Mouse (Mus musculus) intestine, embryonic 14.5 days (tissue): ENCODE measurements around the gene Tmc7. TPM values are rescaled to one million over a fixed set of nuclear protein-coding genes. Genes with fewer than 3 reads are reported as not detected.

ENCODE experiments used
- ATAC-seq: fragments of 200-750 bp; cut with Nextera tagmentation; replicated peaks from 2 replicates; pipeline ENCODE4 v1.8.0; 2017; ENCODE audit warnings: low read depth, moderate number of reproducible peaks, moderate TSS enrichment, moderate library complexity; ENCODE audit not compliant: low FRiP score, low TSS enrichment
- DNase-seq: peaks from one replicate; pipeline ENCODE4 v3.0.0-alpha.2; 2018; ENCODE audit warnings: low spot score
- H3K27ac ChIP-seq: fragments of 300-500 bp; sonication (generic); 2 replicates; pipeline ENCODE4 v1.5.1; 2014; ENCODE audit warnings: low read depth, mild to moderate bottlenecking, control low read depth
- H3K27me3 ChIP-seq: fragments of 300-500 bp; sonication (generic); replicated peaks from 2 replicates; pipeline ENCODE4 v1.6.1; 2014; ENCODE audit warnings: low read length, control low read depth; ENCODE audit not compliant: control insufficient read depth, insufficient read depth
- H3K36me3 ChIP-seq: fragments of 300-500 bp; sonication (generic); 2 replicates; pipeline ENCODE4 v1.6.1; 2014; ENCODE audit warnings: low read length, control low read depth; ENCODE audit not compliant: control insufficient read depth, insufficient read depth
- H3K4me1 ChIP-seq: fragments of 300-500 bp; sonication (generic); replicated peaks from 2 replicates; pipeline ENCODE4 v1.6.1; 2014; ENCODE audit warnings: low read length, control low read depth, mixed read lengths; ENCODE audit not compliant: control insufficient read depth, insufficient read depth
- H3K4me2 ChIP-seq: fragments of 300-500 bp; sonication (generic); 2 replicates; pipeline ENCODE4 v1.6.1; 2014; ENCODE audit warnings: low read length
- H3K4me3 ChIP-seq: fragments of 300-500 bp; sonication (generic); 2 replicates; pipeline ENCODE4 v1.5.1; 2014; ENCODE audit warnings: low read depth, low read length, control low read depth, mixed read lengths
- H3K9ac ChIP-seq: fragments of 300-500 bp; sonication (generic); 2 replicates; pipeline ENCODE4 v1.6.1; 2014; ENCODE audit warnings: mild to moderate bottlenecking, low read length
- H3K9me3 ChIP-seq: fragments of 300-500 bp; sonication (generic); 2 replicates; pipeline ENCODE4 v1.6.1; 2016; ENCODE audit warnings: low read length, control low read depth; ENCODE audit not compliant: control insufficient read depth
- WGBS: fragments of 180-500 bp; shearing (Covaris S2); extraction: QIAGEN DNeasy Blood & Tissue Kit; methylation state at CpG from one replicate; pipeline ENCODE4 v1.1.7; 2014; 5-methylcytosine and 5-hydroxymethylcytosine counted together
- polyA plus RNA-seq: library from polyadenylated mRNA; unstranded; fragments of >200 nt; fragmentation: Nextera tagmentation; extraction: Ambion mirVana; gene quantifications from 2 replicates; pipeline ENCODE4 v1.2.1, GENCODE M21; 2014

Gene Tmc7
- polyA plus RNA-seq, 1 experiment from 2014 or later: 3.7 TPM

GRCm38 (mm10) chr7:118534326-118534725, 50.2 kb downstream of the Tmc7 start:
- ATAC-seq (no peak), DNase-seq (no peak)
- Histone ChIP-seq H3K9ac (no peak overlapping the region), H3K4me1 (peaks cover 5% of the 10 kb centered on the region; the same call in 1 of the 2 replicates), H3K36me3 (0 out of 2 replicates have a peak, but pooled peaks cover 1% of the 10 kb centered on the region), H3K4me2 (no peak overlapping the region), H3K27ac (no peak overlapping the region), H3K27me3 (no peaks in the 10 kb centered on the region), H3K4me3 (no peak overlapping the region), H3K9me3 (no peaks in the 10 kb centered on the region)
- 71% methylated on average over 3 of the region's 3 CpGs for WGBS

DNA sequence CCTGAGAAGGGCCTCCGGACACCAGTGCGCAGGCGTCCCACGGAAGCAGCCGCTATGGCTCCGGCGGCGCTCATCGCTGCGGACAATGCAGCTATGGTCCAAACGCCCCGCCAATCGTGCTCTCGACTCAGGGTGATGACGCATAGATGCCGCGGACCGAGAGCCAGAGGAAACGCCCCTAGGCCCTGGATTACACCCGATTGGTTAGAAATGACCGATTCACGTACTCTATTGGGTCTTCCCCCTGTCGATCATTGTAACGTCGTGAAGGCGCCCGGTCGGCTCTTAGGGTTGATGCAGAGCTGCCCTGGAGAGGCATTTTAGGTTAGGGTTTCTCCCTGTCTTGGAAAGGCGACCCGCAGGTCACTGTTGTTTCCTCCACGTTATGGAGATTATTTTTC, 51.4 kb downstream of the Tmc7 start, which contains the start of gene Coq7:
Coq7 (minus strand) TSS at position 179 of the 401 bp plus-strand sequence.
- Histone ChIP-seq H3K4me2 (peak within 1 kb of the TSS; percentile 85), H3K4me1 (peaks cover 5% of the 10 kb centered on the region; the same call in 1 of the 2 replicates), H3K36me3 (0 out of 2 replicates have a peak, but pooled peaks cover 3% of the 10 kb centered on the region), H3K27me3 (no peaks in the 10 kb centered on the region), H3K9me3 (no peaks in the 10 kb centered on the region), H3K27ac (peak within 1 kb of the TSS; percentile 95), H3K9ac (peak within 1 kb of the TSS; percentile 83), H3K4me3 (peak within 1 kb of the TSS; percentile 83)
- DNase-seq (peak; percentile 100), ATAC-seq (peak; percentile 100)
- under 1% methylated on average over 31 of the region's 31 CpGs for WGBS

GRCm38 (mm10) chr7:118532519-118533177, 51.9 kb downstream of the Tmc7 start:
- H3K4me3 ChIP-seq: peak overlapping the region; percentile 83
- peak overlapping the region; percentile 95 for H3K27ac ChIP-seq
- peak overlapping the region; percentile 65 for H3K4me2 ChIP-seq
- H3K9me3 ChIP-seq: no peaks in the 10 kb centered on the region
- 0 out of 2 replicates have a peak, but pooled peaks cover 3% of the 10 kb centered on the region for H3K36me3 ChIP-seq
- peak overlapping the region; percentile 83 for H3K9ac ChIP-seq
- DNase-seq (no peak), ATAC-seq (peak; percentile 95)
- H3K4me1 ChIP-seq: peaks cover 5% of the 10 kb centered on the region; the same call in 1 of the 2 replicates
- 1% methylated on average over 36 of the region's 36 CpGs for WGBS
- no peaks in the 10 kb centered on the region for H3K27me3 ChIP-seq

DNA sequence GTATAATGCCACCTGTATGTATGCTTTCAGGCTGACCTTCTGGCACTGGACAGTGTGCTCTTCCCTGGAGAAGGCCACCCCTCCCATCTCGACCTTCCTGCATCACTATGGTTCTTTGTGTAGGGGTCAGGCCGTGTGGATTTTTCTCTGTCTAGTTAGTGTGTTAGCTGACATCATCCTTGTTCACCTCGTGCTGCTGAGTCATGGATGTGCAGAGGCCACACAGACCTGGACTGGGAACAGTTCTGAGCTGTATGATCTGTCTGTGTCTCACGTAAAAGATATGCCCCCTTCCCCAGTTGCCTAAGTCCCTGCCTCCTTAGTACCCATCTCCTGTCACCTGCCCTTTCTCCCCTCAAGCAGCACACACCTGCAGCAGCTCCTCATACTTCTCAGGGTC, 57.6 kb downstream of the Tmc7 start:
- no peak for ATAC-seq
- peaks cover 29% of the 10 kb centered on the region for H3K36me3 ChIP-seq

DNA sequence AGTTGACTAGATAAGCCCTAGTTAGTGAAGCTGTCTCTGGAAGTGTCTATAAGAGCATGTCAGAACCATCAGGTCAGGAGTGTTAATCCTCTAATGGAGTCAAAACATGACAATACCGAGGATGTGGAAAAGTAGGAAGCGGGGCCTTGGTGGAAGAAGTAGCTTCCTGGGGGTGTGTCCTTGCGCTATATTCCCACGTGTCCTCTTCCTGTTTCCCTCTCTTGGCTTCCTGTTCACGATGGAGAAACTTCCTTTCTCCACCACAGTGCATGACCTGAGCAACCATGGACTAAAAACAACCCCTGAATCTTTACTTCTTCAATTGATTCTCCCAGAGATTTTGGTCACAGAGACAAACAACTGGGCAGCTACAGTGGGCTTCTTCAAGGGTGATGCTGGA, 62.5 kb downstream of the Tmc7 start:
- WGBS: 79% methylated on average over 5 of the region's 5 CpGs
- no peak overlapping the region for H3K9ac ChIP-seq
- no peak overlapping the region for H3K27ac ChIP-seq
- H3K36me3 ChIP-seq: peaks cover 22% of the 10 kb centered on the region
- H3K9me3 ChIP-seq: no peaks in the 10 kb centered on the region
- no peaks in the 10 kb centered on the region for H3K27me3 ChIP-seq
- 0 out of 2 replicates have a peak, but pooled peaks cover 8% of the 10 kb centered on the region for H3K4me1 ChIP-seq
- DNase-seq (no peak), ATAC-seq (no peak)
- H3K4me2 ChIP-seq: no peak overlapping the region
- H3K4me3 ChIP-seq: no peak overlapping the region

More for the DNA sequence above, 57.6 kb downstream of the Tmc7 start:
- WGBS: 78% methylated on average over 4 of the region's 4 CpGs
- Histone ChIP-seq H3K4me1 (peaks cover 2% of the 10 kb centered on the region; the same call in 1 of the 2 replicates), H3K4me3 (no peak overlapping the region), H3K27ac (no peak overlapping the region), H3K9ac (no peak overlapping the region), H3K4me2 (no peak overlapping the region), H3K27me3 (no peaks in the 10 kb centered on the region), H3K9me3 (no peaks in the 10 kb centered on the region)
- DNase-seq: no peak

DNA sequence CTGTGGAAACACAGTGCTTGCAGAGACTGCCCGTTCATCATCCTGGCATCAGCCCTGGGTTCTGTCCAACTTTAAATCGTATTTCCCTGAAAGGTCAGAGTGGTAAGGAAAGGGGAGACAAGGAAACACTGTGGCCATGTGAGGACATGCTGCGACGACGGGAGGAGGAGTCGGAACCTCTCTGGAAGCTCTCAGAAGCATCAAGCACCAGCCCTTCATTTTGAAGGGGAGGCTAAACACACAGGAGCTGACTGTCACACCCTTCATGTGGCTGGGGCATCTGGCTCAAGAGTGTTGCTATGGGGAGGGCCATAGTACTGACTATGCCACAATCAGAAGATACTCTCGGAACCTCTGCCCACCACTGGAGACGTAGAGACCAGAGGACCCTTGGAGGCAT, 64.9 kb downstream of the Tmc7 start:
- Histone ChIP-seq H3K36me3 (no peaks in the 10 kb centered on the region), H3K4me3 (no peak overlapping the region), H3K27me3 (no peaks in the 10 kb centered on the region), H3K9ac (no peak overlapping the region), H3K27ac (no peak overlapping the region), H3K9me3 (no peaks in the 10 kb centered on the region), H3K4me1 (0 out of 2 replicates have a peak, but pooled peaks cover 8% of the 10 kb centered on the region), H3K4me2 (no peak overlapping the region)
- 60% methylated on average over 8 of the region's 8 CpGs for WGBS
- DNase-seq (no peak), ATAC-seq (no peak)

GRCm38 (mm10) chr7:118518687-118519086, 65.8 kb downstream of the Tmc7 start:
- H3K9ac ChIP-seq: no peak overlapping the region
- H3K4me1 ChIP-seq: 0 out of 2 replicates have a peak, but pooled peaks cover 8% of the 10 kb centered on the region
- 3% methylated on average over 18 of the region's 18 CpGs for WGBS

DNA sequence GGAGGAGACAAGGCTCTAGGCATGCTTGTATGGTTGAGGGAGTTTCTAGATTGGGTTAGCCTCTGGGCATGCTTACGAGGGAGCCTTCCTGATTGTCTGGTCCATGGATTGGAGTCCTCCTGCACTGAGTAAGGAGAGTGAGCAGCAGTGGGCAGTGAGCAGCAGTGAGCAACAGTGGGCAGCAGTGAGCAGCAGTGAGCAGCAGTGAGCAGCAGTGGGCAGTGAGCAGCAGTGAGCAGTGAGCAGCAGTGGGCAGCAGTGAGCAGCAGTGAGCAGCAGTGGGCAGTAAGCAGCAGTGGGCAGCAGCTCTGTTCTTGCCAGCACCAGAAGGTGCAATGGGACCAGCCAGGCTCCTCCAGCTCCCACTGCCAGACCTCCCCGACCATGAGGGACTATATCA, 66.7 kb downstream of the Tmc7 start:
- H3K9me3 ChIP-seq: no peaks in the 10 kb centered on the region
- no peaks in the 10 kb centered on the region for H3K36me3 ChIP-seq
- DNase-seq: no peak
- no peak overlapping the region for H3K4me2 ChIP-seq
- 57% methylated on average over 2 of the region's 2 CpGs for WGBS
- H3K9ac ChIP-seq: no peak overlapping the region
- no peak for ATAC-seq
- 0 out of 2 replicates have a peak, but pooled peaks cover 8% of the 10 kb centered on the region for H3K4me1 ChIP-seq
- H3K27ac ChIP-seq: no peak overlapping the region
- H3K27me3 ChIP-seq: no peaks in the 10 kb centered on the region
- no peak overlapping the region for H3K4me3 ChIP-seq

More at GRCm38 (mm10) chr7:118518687-118519086, 65.8 kb downstream of the Tmc7 start:
- Histone ChIP-seq H3K27me3 (no peaks in the 10 kb centered on the region), H3K4me2 (no peak overlapping the region), H3K4me3 (no peak overlapping the region), H3K27ac (no peak overlapping the region), H3K36me3 (no peaks in the 10 kb centered on the region), H3K9me3 (no peaks in the 10 kb centered on the region)
- peak; percentile 86 for ATAC-seq
- DNase-seq: peak; percentile 88

DNA sequence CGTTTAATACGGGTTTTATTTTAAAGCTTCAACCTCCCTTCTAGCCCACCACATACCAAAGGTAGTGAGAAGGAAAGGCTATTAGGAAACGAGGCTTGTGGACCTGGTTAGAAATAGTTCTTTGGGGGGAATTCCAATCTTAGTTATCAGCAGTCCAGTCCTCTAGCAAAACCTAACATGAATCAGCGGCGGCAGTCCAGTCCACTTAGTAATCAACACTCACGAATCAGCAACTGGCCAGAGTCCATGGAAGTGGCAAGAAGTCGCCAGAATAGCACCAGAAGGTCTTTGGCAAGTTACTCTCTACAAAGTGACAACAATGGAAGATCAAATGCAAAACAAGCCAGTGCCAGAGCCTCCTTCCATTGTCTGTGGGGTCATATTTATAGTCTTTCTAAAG, 76.0 kb downstream of the Tmc7 start:
- no peaks in the 10 kb centered on the region for H3K27me3 ChIP-seq
- no peak overlapping the region for H3K27ac ChIP-seq
- H3K9me3 ChIP-seq: no peaks in the 10 kb centered on the region
- H3K4me3 ChIP-seq: no peak overlapping the region
- H3K4me2 ChIP-seq: no peak overlapping the region
- no peaks in the 10 kb centered on the region for H3K4me1 ChIP-seq
- no peak overlapping the region for H3K9ac ChIP-seq
- DNase-seq (no peak), ATAC-seq (no peak)
- 71% methylated on average over 7 of the region's 7 CpGs for WGBS
- no peaks in the 10 kb centered on the region for H3K36me3 ChIP-seq
